Mouse (Mus musculus) thymus, postnatal 14 days (tissue): ENCODE results near the gene Plekhh3.
"Not testable (repeated sequence)": the region's sequence is repeated elsewhere in the genome, so short reads cannot be mapped to it uniquely, and the experiment has no call there.

ENCODE experiments used
- DNase-seq: peaks from one replicate; pipeline ENCODE4 v3.0.0; 2021

Plekhh3 gene

GRCm38 (mm10) chr11:101170354-101170810 lies 769 bp downstream of the Plekhh3 start, which contains the start of gene Cntnap1:
TSS of gene Cntnap1 (plus strand) at chr11:101170523.
- DNase-seq, result no peak

GRCm38 (mm10) chr11:101169301-101170107 lies 1.6 kb downstream of the Plekhh3 start:
- no peak for DNase-seq

- no peak for DNase-seq
These were observed 2.7 kb downstream of the Plekhh3 start for GRCm38 (mm10) chr11:101168301-101168980.

GRCm38 (mm10) chr11:101167963-101168300 lies 3.2 kb downstream of the Plekhh3 start:
- DNase-seq, result no peak

- no peak for DNase-seq
These were observed 3.8 kb downstream of the Plekhh3 start for GRCm38 (mm10) chr11:101167211-101167962.

GRCm38 (mm10) chr11:101166357-101166756 lies 4.8 kb downstream of the Plekhh3 start:
- DNase-seq, result no peak

GRCm38 (mm10) chr11:101164677-101165580 lies 6.2 kb downstream of the Plekhh3 start:
- DNase-seq, result no peak

GRCm38 (mm10) chr11:101164351-101164665 lies 6.8 kb downstream of the Plekhh3 start:
- DNase-seq, result peak; percentile 56

- no peak for DNase-seq
These were observed 7.4 kb downstream of the Plekhh3 start for GRCm38 (mm10) chr11:101163476-101164350.

GRCm38 (mm10) chr11:101162772-101163171 lies 8.4 kb downstream of the Plekhh3 start:
- DNase-seq, result no peak

GRCm38 (mm10) chr11:101162301-101162700 lies 8.8 kb downstream of the Plekhh3 start:
- DNase-seq, result no peak

GRCm38 (mm10) chr11:101161551-101161950 lies 9.6 kb downstream of the Plekhh3 start:
- DNase-seq, result no peak

- DNase-seq, result not testable (repeated sequence)
These were observed 10.1 kb downstream of the Plekhh3 start for GRCm38 (mm10) chr11:101160981-101161505.

GRCm38 (mm10) chr11:101160151-101160550 lies 11.0 kb downstream of the Plekhh3 start:
- DNase-seq, result not testable (repeated sequence)

- DNase-seq, result peak; percentile 71
These were observed 15.3 kb downstream of the Plekhh3 start, which contains the start of gene Tubg2 for GRCm38 (mm10) chr11:101155728-101156371. TSS of gene Tubg2 (plus strand) at chr11:101155907.

- DNase-seq, result no peak
These were observed 16.0 kb downstream of the Plekhh3 start for GRCm38 (mm10) chr11:101155151-101155550.

- DNase-seq, result no peak
These were observed 16.5 kb downstream of the Plekhh3 start for GRCm38 (mm10) chr11:101154648-101155047.

- no peak for DNase-seq
These were observed 18.3 kb downstream of the Plekhh3 start for GRCm38 (mm10) chr11:101152825-101153224.

GRCm38 (mm10) chr11:101151063-101151462 lies 20.1 kb downstream of the Plekhh3 start:
- no peak for DNase-seq
